Mouse (Mus musculus): Measurements from ENCODE around the gene Spem2. TPM values are rescaled to one million over a fixed set of nuclear protein-coding genes. Genes with fewer than 3 reads are reported as not detected.

The Spem2 gene
- polyA plus RNA-seq, 1 experiment from 2014 or later = not detected

DNA sequence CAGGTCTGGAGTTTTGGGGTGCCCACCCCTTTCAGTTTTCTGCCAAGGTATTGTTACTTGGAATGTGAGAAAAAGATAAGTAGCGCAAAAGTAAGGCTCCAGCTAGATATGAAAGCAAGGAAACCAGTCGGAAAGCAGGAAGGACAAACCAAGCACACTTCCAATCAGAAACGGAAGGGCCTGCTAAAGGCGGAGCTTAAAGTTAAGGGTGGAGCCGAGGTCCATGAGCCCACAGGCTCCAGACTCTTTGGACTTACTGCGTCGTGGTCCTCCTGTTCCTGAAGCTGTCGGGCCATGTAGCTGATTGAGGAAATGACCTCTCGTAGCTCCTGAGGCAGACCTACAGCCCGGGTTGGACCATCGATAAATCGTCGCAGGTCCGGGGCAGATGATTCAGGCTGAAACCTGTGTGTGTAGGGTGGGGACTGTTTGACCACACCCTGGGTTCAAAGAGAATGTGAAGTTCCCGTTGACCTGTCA lies 33.4 kb downstream of the Spem2 start:
- ATAC-seq (replicated peaks; ENCODE audit: insufficient number of reproducible peaks, low FRiP score, low TSS enrichment) = 0 out of 2 replicates have a peak, but pooled peaks have one; percentile 55
- 0 out of 2 replicates have a peak overlapping the region, but pooled peaks have one; percentile 29 for H3K9ac ChIP-seq (ENCODE audit: low read depth, low read length)

DNA sequence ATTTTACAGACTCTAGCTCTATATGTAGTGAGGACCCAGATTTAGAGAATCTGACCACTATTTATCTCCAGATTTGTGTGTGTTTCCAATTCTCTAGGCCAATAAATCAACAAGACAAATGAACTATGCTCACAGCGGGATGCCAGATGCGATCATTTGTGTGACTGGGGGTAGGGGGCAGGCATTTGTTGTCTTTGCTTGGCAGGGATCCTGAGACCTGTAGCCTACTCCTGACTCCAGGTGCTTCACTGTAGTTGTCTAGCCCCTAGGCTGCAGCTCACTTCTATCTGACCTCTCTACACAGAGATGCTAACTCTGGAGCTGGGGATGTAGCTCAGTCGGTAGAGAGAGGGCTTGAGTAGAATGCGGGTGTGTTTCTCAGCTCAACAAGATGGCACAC lies 36.4 kb downstream of the Spem2 start:
- Histone ChIP-seq H3K9ac (ENCODE audit: low read depth, low read length) (no peak overlapping the region), H3K4me1 (ENCODE audit: control insufficient read depth, insufficient read depth, low read length) (peaks cover 3% of the 10 kb centered on the region; the same call in 1 of the 2 replicates), H3K27ac (ENCODE audit: low read depth, low read length) (no peak overlapping the region), H3K4me3 (ENCODE audit: low read depth, low read length) (no peak overlapping the region), H3K36me3 (ENCODE audit: control insufficient read depth, insufficient read depth, low read length) (no peaks in the 10 kb centered on the region), H3K4me2 (no peak overlapping the region), H3K27me3 (ENCODE audit: control insufficient read depth, insufficient read depth, low read length) (peaks cover 16% of the 10 kb centered on the region), H3K9me3 (replicated peaks; ENCODE audit: control insufficient read depth, low read length) (no peaks in the 10 kb centered on the region)
- ATAC-seq (replicated peaks; ENCODE audit: insufficient number of reproducible peaks, low FRiP score, low TSS enrichment) = no peak
- 38% methylated on average over 4 of the region's 4 CpGs for WGBS (ENCODE audit: insufficient replicate concordance)

More for the DNA sequence above, 33.4 kb downstream of the Spem2 start:
- 23% methylated on average over 15 of the region's 15 CpGs for WGBS (ENCODE audit: insufficient replicate concordance)
- Histone ChIP-seq H3K4me2 (peak overlapping the region; percentile 52), H3K4me1 (ENCODE audit: control insufficient read depth, insufficient read depth, low read length) (peaks cover 3% of the 10 kb centered on the region; the same call in 1 of the 2 replicates), H3K9me3 (replicated peaks; ENCODE audit: control insufficient read depth, low read length) (no peaks in the 10 kb centered on the region), H3K36me3 (ENCODE audit: control insufficient read depth, insufficient read depth, low read length) (no peaks in the 10 kb centered on the region), H3K4me3 (ENCODE audit: low read depth, low read length) (peak overlapping the region; percentile 20; the same call in 1 of the 2 replicates), H3K27me3 (ENCODE audit: control insufficient read depth, insufficient read depth, low read length) (no peaks in the 10 kb centered on the region), H3K27ac (ENCODE audit: low read depth, low read length) (no peak overlapping the region)

- no peak overlapping the region for H3K4me2 ChIP-seq
- 30% methylated on average over 7 of the region's 7 CpGs for WGBS (ENCODE audit: insufficient replicate concordance)
Measured at GRCm38 (mm10) chr11:69778985-69779384, 39.3 kb downstream of the Spem2 start.

DNA sequence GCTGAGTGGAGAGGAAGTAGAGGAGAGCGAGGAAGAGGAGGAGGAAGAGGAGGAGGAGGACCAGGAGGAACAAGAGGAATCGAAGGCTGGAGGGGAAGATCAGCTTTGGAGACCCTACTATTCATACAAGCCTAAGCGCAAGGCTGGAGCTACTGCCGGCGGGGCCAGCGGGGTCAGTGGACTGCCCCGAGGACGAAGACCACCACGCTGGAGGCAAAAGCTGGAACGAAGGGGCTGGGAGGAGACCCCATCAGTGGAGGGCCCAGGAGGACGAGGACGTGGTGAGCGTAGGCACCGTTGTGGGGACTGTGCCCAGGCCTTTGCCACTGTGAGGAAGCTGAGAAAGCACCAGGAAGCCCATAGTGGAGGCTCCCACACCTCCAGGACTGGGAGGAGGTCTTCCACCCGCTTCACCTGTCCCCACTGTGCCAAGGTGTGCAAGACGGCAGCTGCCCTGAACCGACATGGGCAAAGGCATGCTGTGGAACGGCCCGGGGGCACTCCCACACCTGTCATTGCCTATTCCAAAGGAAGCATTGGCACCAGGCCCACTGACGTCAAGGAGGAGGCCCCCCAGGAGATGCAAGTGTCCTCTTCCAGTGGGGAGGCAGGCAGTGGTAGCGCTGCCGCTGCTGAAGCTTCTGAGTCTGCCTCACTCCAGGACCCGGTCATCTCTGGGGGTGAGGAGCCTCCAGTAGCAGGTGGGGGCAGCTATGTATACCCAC lies 39.8 kb downstream of the Spem2 start:
- 59% methylated on average over 23 of the region's 23 CpGs for WGBS (ENCODE audit: insufficient replicate concordance)
- peaks cover 16% of the 10 kb centered on the region for H3K27me3 ChIP-seq (ENCODE audit: control insufficient read depth, insufficient read depth, low read length)

More at GRCm38 (mm10) chr11:69778985-69779384, 39.3 kb downstream of the Spem2 start:
- Histone ChIP-seq H3K4me3 (ENCODE audit: low read depth, low read length) (no peak overlapping the region), H3K27me3 (ENCODE audit: control insufficient read depth, insufficient read depth, low read length) (peaks cover 16% of the 10 kb centered on the region), H3K9ac (ENCODE audit: low read depth, low read length) (no peak overlapping the region), H3K36me3 (ENCODE audit: control insufficient read depth, insufficient read depth, low read length) (peaks cover 6% of the 10 kb centered on the region; the same call in 1 of the 2 replicates), H3K27ac (ENCODE audit: low read depth, low read length) (no peak overlapping the region), H3K9me3 (replicated peaks; ENCODE audit: control insufficient read depth, low read length) (no peaks in the 10 kb centered on the region), H3K4me1 (ENCODE audit: control insufficient read depth, insufficient read depth, low read length) (0 out of 2 replicates have a peak, but pooled peaks cover 3% of the 10 kb centered on the region)
- ATAC-seq (replicated peaks; ENCODE audit: insufficient number of reproducible peaks, low FRiP score, low TSS enrichment) = no peak

DNA sequence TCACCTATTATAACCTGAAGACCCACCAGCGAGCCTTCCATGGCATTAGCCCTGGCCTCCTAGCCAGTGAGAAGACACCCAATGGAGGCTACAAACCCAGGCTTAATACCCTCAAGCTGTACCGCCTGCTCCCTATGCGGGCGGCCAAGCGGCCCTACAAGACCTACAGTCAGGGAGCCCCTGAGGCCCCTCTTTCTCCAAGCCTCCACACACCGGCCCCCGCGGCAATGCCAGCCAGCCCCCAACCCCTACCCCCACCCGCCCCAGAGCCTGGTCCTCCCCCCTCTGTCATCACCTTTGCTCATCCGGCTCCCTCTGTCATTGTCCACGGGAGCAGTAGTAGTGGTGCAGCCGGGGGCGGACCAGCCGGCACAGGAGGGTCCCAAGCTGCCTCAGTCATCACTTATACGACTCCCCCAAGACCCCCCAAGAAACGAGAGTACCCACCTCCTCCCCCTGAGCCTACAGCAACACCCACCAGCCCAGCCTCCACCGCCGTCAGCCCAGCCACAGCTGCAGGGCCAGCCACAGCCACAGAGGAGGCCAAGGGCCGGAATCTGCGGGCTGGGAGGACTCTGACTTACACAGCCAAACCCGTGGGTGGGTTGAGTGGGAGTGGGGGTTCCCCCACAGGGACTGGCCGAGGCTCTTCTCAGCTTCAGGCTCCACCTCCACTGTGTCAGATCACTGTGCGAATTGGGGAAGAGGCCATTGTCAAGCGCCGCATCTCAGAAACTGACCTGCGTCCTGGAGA lies 40.6 kb downstream of the Spem2 start:
- peaks cover 6% of the 10 kb centered on the region; the same call in 1 of the 2 replicates for H3K36me3 ChIP-seq (ENCODE audit: control insufficient read depth, insufficient read depth, low read length)
- 56% methylated on average over 26 of the region's 26 CpGs for WGBS (ENCODE audit: insufficient replicate concordance)
- H3K27ac ChIP-seq (ENCODE audit: low read depth, low read length) = no peak overlapping the region
- H3K27me3 ChIP-seq (ENCODE audit: control insufficient read depth, insufficient read depth, low read length) = peaks cover 16% of the 10 kb centered on the region
- no peaks in the 10 kb centered on the region for H3K9me3 ChIP-seq (replicated peaks; ENCODE audit: control insufficient read depth, low read length)
- no peak overlapping the region for H3K9ac ChIP-seq (ENCODE audit: low read depth, low read length)
- ATAC-seq (replicated peaks; ENCODE audit: insufficient number of reproducible peaks, low FRiP score, low TSS enrichment) = no peak
- H3K4me1 ChIP-seq (ENCODE audit: control insufficient read depth, insufficient read depth, low read length) = 0 out of 2 replicates have a peak, but pooled peaks cover 3% of the 10 kb centered on the region
- no peak overlapping the region for H3K4me2 ChIP-seq
- H3K4me3 ChIP-seq (ENCODE audit: low read depth, low read length) = no peak overlapping the region

More for the DNA sequence above, 39.8 kb downstream of the Spem2 start:
- Histone ChIP-seq H3K9ac (ENCODE audit: low read depth, low read length) (no peak overlapping the region), H3K4me1 (ENCODE audit: control insufficient read depth, insufficient read depth, low read length) (0 out of 2 replicates have a peak, but pooled peaks cover 3% of the 10 kb centered on the region), H3K4me3 (ENCODE audit: low read depth, low read length) (no peak overlapping the region), H3K27ac (ENCODE audit: low read depth, low read length) (no peak overlapping the region), H3K36me3 (ENCODE audit: control insufficient read depth, insufficient read depth, low read length) (peaks cover 6% of the 10 kb centered on the region; the same call in 1 of the 2 replicates), H3K4me2 (no peak overlapping the region), H3K9me3 (replicated peaks; ENCODE audit: control insufficient read depth, low read length) (no peaks in the 10 kb centered on the region)
- ATAC-seq (replicated peaks; ENCODE audit: insufficient number of reproducible peaks, low FRiP score, low TSS enrichment) = 0 out of 2 replicates have a peak, but pooled peaks have one; percentile 33

DNA sequence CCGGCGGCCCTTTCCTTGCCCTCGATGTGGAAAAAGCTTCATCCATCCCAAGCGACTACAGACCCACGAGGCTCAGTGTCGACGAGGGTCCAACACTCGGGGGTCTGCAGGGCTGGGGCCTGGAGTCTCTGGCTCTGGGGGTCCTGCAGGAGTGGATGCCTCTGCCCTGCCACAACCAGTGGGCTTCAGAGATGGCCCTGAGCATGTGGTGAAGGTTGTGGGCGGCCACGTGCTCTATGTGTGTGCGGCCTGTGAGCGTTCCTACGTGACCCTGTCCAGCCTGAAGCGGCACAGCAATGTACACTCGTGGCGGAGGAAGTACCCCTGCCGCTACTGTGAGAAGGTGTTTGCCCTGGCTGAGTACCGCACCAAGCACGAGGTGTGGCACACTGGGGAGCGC lies 41.8 kb downstream of the Spem2 start:
- peaks cover 16% of the 10 kb centered on the region for H3K27me3 ChIP-seq (ENCODE audit: control insufficient read depth, insufficient read depth, low read length)
- no peak overlapping the region for H3K27ac ChIP-seq (ENCODE audit: low read depth, low read length)
- no peak overlapping the region for H3K4me2 ChIP-seq
- 74% methylated on average over 20 of the region's 20 CpGs for WGBS (ENCODE audit: insufficient replicate concordance)
- H3K9me3 ChIP-seq (replicated peaks; ENCODE audit: control insufficient read depth, low read length) = no peaks in the 10 kb centered on the region
- H3K36me3 ChIP-seq (ENCODE audit: control insufficient read depth, insufficient read depth, low read length) = peaks cover 6% of the 10 kb centered on the region; the same call in 1 of the 2 replicates
- H3K9ac ChIP-seq (ENCODE audit: low read depth, low read length) = no peak overlapping the region
- 0 out of 2 replicates have a peak, but pooled peaks cover 3% of the 10 kb centered on the region for H3K4me1 ChIP-seq (ENCODE audit: control insufficient read depth, insufficient read depth, low read length)
- 0 out of 2 replicates have a peak, but pooled peaks have one; percentile 11 for ATAC-seq (replicated peaks; ENCODE audit: insufficient number of reproducible peaks, low FRiP score, low TSS enrichment)
- H3K4me3 ChIP-seq (ENCODE audit: low read depth, low read length) = no peak overlapping the region

DNA sequence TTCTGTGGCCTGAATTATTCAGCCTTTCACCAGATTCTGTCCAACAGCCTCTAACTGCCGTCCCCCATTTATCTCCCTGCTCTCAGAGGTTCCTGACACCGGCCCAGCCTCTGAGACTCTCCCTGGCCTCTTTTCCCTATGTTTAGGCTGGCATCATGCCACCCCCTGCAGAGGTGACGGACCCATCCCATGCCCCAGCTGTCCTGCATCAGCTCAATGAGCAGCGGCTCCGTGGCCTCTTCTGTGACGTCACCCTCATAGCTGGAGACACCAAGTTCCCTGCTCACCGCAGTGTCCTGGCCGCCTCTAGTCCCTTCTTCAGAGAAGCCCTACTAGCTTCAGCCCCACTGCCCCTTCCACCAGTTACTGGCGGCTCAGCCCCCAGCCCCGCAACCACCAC lies 42.5 kb downstream of the Spem2 start:
- no peak for ATAC-seq (replicated peaks; ENCODE audit: insufficient number of reproducible peaks, low FRiP score, low TSS enrichment)
- H3K4me2 ChIP-seq = no peak overlapping the region
- H3K9me3 ChIP-seq (replicated peaks; ENCODE audit: control insufficient read depth, low read length) = no peaks in the 10 kb centered on the region
- peaks cover 16% of the 10 kb centered on the region for H3K27me3 ChIP-seq (ENCODE audit: control insufficient read depth, insufficient read depth, low read length)
- WGBS (ENCODE audit: insufficient replicate concordance) = 53% methylated on average over 10 of the region's 10 CpGs
- H3K4me1 ChIP-seq (ENCODE audit: control insufficient read depth, insufficient read depth, low read length) = 0 out of 2 replicates have a peak, but pooled peaks cover 3% of the 10 kb centered on the region
- H3K27ac ChIP-seq (ENCODE audit: low read depth, low read length) = no peak overlapping the region
- no peak overlapping the region for H3K4me3 ChIP-seq (ENCODE audit: low read depth, low read length)
- peaks cover 6% of the 10 kb centered on the region; the same call in 1 of the 2 replicates for H3K36me3 ChIP-seq (ENCODE audit: control insufficient read depth, insufficient read depth, low read length)
- no peak overlapping the region for H3K9ac ChIP-seq (ENCODE audit: low read depth, low read length)

DNA sequence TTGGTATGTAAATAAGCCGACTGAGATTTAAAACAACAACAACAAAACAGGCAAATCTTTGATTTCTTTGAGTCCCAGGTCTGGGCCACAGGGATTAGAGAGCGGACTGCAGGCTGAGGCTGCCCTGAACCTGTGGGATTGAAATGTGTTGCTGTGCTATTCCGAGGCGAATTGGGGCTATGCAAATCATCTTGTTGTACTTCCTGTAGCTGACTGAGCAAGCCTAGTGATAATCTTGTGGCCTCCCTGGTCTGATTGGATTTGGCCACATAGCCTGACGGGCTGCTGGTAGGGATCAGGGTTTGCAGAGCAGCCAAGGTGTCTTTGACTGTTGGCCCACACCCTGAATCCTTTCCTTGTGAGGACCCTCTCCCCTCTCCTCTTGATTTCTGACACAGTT lies 43.3 kb downstream of the Spem2 start:
- no peak overlapping the region for H3K27ac ChIP-seq (ENCODE audit: low read depth, low read length)

More for the DNA sequence above, 43.3 kb downstream of the Spem2 start:
- no peak overlapping the region for H3K4me2 ChIP-seq
- WGBS (ENCODE audit: insufficient replicate concordance) = 48% methylated on average over 5 of the region's 5 CpGs
- no peak overlapping the region for H3K4me3 ChIP-seq (ENCODE audit: low read depth, low read length)
- no peaks in the 10 kb centered on the region for H3K9me3 ChIP-seq (replicated peaks; ENCODE audit: control insufficient read depth, low read length)
- 0 out of 2 replicates have a peak, but pooled peaks cover 3% of the 10 kb centered on the region for H3K4me1 ChIP-seq (ENCODE audit: control insufficient read depth, insufficient read depth, low read length)
- H3K36me3 ChIP-seq (ENCODE audit: control insufficient read depth, insufficient read depth, low read length) = peaks cover 6% of the 10 kb centered on the region; the same call in 1 of the 2 replicates
- H3K9ac ChIP-seq (ENCODE audit: low read depth, low read length) = no peak overlapping the region
- H3K27me3 ChIP-seq (ENCODE audit: control insufficient read depth, insufficient read depth, low read length) = peaks cover 16% of the 10 kb centered on the region
- no peak for ATAC-seq (replicated peaks; ENCODE audit: insufficient number of reproducible peaks, low FRiP score, low TSS enrichment)

All from heart, embryonic 11.5 days (tissue).